Mouse (Mus musculus) neural tube, embryonic 15.5 days (tissue): Measurements from ENCODE around the gene Tspan9. TPM values are rescaled to one million over a fixed set of nuclear protein-coding genes. Genes with fewer than 3 reads are reported as not detected.

Source experiments
- ATAC-seq: fragments of 200-750 bp; cut with Nextera tagmentation; 2 replicates; pipeline ENCODE4 v1.8.0; 2017; ENCODE audit warnings: mild to moderate bottlenecking, moderate TSS enrichment, moderate library complexity; ENCODE audit not compliant: low FRiP score
- H3K27ac ChIP-seq: fragments of 300-500 bp; sonication (generic); replicated peaks from 2 replicates; pipeline ENCODE4 v1.5.1; 2015; ENCODE audit warnings: mild to moderate bottlenecking, inconsistent platforms
- H3K27me3 ChIP-seq: fragments of 300-500 bp; sonication (generic); replicated peaks from 2 replicates; pipeline ENCODE4 v1.6.1; 2015; ENCODE audit warnings: inconsistent platforms
- H3K36me3 ChIP-seq: fragments of 300-500 bp; sonication (generic); 2 replicates; pipeline ENCODE4 v1.6.1; 2015; ENCODE audit warnings: inconsistent platforms
- H3K4me1 ChIP-seq: fragments of 300-500 bp; sonication (generic); 2 replicates; pipeline ENCODE4 v1.6.1; 2015; ENCODE audit warnings: inconsistent platforms
- H3K4me2 ChIP-seq: fragments of 300-500 bp; sonication (generic); 2 replicates; pipeline ENCODE4 v1.6.1; 2015; ENCODE audit warnings: inconsistent platforms, mild to moderate bottlenecking, moderate library complexity
- H3K4me3 ChIP-seq: fragments of 300-500 bp; sonication (generic); replicated peaks from 2 replicates; pipeline ENCODE4 v1.5.1; 2015; ENCODE audit warnings: mild to moderate bottlenecking, inconsistent platforms
- H3K9ac ChIP-seq: fragments of 300-500 bp; sonication (generic); replicated peaks from 2 replicates; pipeline ENCODE4 v1.6.1; 2015; ENCODE audit warnings: mild to moderate bottlenecking, inconsistent platforms
- H3K9me3 ChIP-seq: fragments of 300-500 bp; sonication (generic); replicated peaks from 2 replicates; pipeline ENCODE4 v1.6.1; 2016; ENCODE audit warnings: inconsistent platforms
- WGBS: fragments of 180-500 bp; shearing (Covaris S2); methylation state at CpG from one replicate; pipeline ENCODE4 v1.1.7; 2015; ENCODE audit warnings: mixed read lengths; 5-methylcytosine and 5-hydroxymethylcytosine counted together
- polyA plus RNA-seq: library from polyadenylated mRNA; unstranded; fragments of >200 nt; fragmentation: Nextera tagmentation; extraction: Ambion mirVana; gene quantifications from 2 replicates; pipeline ENCODE4 v1.2.1, GENCODE M21; 2015

The Tspan9 gene
- polyA plus RNA-seq = 48.3 and 63.2 TPM in 2 replicates

DNA sequence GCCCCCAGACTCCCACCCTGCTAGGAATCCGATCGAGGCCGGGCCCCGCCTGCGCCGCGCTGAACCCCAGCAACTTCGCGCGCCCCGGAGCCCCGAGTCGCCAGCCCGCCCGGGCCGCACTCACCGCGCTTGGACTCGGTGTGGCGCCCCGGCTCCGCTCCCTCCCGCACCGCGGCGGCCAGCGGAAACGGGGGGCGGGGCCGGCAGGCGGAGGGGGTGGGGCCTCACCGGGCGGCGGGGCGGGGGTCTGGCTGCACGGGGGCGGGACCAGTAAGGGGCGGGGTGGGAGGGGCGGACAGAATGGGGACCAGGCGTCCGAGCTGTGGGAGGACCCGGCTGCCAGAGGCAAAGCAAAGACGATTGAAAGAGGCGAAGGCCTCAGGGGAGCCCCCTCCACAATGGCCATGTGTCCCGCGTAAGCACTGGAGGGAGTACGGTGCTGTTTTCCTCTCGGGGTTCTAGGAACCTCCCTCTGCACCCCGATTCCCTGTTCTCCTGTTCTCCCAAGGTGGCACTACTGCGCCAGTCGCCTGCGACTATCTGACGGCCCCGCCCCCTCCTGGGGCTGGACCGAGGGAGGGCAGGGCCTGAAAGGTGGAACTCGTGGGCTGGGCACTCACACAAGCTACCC is at the start of gene Tspan9:
TSS of gene Tspan9 (minus strand) at position 205 of the 631 bp plus-strand sequence.
- H3K9me3 ChIP-seq = no peaks in the 10 kb centered on the region
- no peaks in the 10 kb centered on the region for H3K36me3 ChIP-seq
- H3K4me3 ChIP-seq = peak within 1 kb of the TSS; percentile 59
- H3K27ac ChIP-seq = peak within 1 kb of the TSS; percentile 70
- under 1% methylated on average over 44 of the region's 56 CpGs for WGBS
- peak within 1 kb of the TSS; percentile 51 for H3K9ac ChIP-seq
- H3K4me2 ChIP-seq = peak within 1 kb of the TSS; percentile 91
- peaks cover 22% of the 10 kb centered on the region; the same call in 1 of the 2 replicates for H3K4me1 ChIP-seq
- ATAC-seq = peak; percentile 90
- H3K27me3 ChIP-seq = peaks cover 4% of the 10 kb centered on the region; the same call in 1 of the 2 replicates

DNA sequence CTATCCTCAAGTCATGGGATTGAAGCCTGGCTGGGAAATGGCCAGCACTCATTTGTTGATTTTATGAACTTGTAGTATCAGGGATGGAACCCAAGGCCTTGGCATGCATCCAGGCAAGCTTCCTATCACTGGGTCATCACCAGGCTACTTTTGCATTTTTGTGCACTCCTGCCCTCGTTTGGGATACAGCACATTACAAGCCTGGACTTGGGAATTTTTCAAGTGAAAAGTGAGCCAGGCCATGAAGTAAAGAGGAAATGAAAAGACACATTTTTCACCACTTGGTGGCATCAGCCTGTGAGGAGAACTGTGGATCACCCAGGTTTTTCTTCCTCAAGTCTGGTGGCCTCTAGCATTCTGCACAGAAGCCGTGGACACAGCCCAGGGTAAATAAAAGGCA is 40.1 kb upstream of the Tspan9 start:
- Histone ChIP-seq H3K27me3 (no peaks in the 10 kb centered on the region), H3K4me3 (no peak overlapping the region), H3K36me3 (no peaks in the 10 kb centered on the region), H3K27ac (no peak overlapping the region), H3K9ac (no peak overlapping the region), H3K4me2 (no peak overlapping the region), H3K9me3 (no peaks in the 10 kb centered on the region), H3K4me1 (no peaks in the 10 kb centered on the region)
- 68% methylated on average over 2 of the region's 2 CpGs for WGBS
- ATAC-seq = no peak

DNA sequence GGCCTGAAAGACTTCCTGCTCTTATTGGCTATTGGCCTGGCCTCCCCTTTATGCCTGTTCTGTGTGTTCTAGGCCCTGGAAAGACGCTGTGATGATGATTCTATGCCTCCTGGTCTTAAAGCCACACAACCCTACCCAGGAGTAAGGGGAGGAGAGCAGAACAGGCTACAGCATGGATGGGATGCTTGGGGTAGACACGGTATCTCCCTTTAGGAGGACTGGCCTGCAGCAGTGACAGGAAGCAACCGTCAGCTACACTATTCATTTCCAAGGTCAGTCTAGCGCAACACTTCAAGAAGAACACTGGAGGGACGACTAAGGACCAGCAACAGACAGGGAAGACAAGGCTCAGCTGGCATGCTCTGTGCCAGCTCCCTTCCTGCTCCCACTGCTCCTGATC is 37.8 kb upstream of the Tspan9 start:
- Histone ChIP-seq H3K9ac (no peak overlapping the region), H3K4me1 (no peaks in the 10 kb centered on the region), H3K9me3 (no peaks in the 10 kb centered on the region), H3K36me3 (no peaks in the 10 kb centered on the region), H3K4me3 (no peak overlapping the region), H3K4me2 (no peak overlapping the region), H3K27me3 (no peaks in the 10 kb centered on the region), H3K27ac (no peak overlapping the region)
- 71% methylated on average over 5 of the region's 5 CpGs for WGBS
- ATAC-seq = no peak

DNA sequence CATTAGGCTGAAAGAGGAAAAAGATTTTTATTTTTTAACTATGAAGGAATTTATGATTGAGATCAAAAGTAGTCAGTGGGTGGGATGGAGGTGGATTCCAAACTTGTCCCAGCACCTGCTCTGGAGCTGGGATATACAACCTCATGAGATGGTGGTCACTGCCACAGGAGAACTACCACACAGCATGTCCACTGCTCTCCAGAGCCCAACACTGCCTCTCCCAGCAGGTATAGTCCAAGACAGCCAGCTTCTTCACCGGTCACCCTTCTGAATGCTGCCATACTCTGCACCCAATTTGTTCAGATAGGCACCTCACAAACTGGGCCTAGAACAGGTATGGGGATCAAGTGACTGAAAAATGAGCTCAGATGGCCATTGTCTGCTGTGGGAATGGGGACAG is 36.3 kb upstream of the Tspan9 start:
- 97% methylated on average over 1 of the region's 1 CpGs for WGBS
- no peak overlapping the region for H3K27ac ChIP-seq
- no peaks in the 10 kb centered on the region for H3K27me3 ChIP-seq
- no peaks in the 10 kb centered on the region for H3K36me3 ChIP-seq
- no peak overlapping the region for H3K4me2 ChIP-seq
- no peaks in the 10 kb centered on the region for H3K9me3 ChIP-seq
- no peak for ATAC-seq
- no peak overlapping the region for H3K9ac ChIP-seq
- no peak overlapping the region for H3K4me3 ChIP-seq
- no peaks in the 10 kb centered on the region for H3K4me1 ChIP-seq

DNA sequence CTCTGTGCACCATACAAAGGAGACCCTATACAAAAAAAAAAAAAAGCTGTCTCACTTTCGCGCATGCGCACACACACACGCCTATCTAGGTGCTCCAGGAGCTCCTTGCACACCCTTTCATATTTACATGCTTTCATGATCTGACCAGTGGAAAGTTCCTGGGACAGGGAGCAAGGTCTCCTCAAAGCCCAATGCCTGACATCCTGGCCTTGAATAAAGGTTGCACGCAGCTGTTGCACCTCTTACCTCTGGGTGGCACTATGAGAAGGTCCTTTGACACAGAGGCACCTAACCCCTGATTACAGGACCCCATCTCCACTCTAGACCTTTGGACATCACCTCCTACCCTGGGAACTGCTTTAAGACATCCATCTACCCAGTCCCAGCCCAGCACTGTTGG is 35.9 kb upstream of the Tspan9 start:
- Histone ChIP-seq H3K27me3 (no peaks in the 10 kb centered on the region), H3K4me3 (no peak overlapping the region), H3K9me3 (no peaks in the 10 kb centered on the region), H3K4me1 (no peaks in the 10 kb centered on the region), H3K9ac (no peak overlapping the region), H3K27ac (no peak overlapping the region), H3K36me3 (no peaks in the 10 kb centered on the region), H3K4me2 (no peak overlapping the region)
- ATAC-seq = no peak
- whole genome bisulfite sequencing = 73% methylated on average over 5 of the region's 5 CpGs

DNA sequence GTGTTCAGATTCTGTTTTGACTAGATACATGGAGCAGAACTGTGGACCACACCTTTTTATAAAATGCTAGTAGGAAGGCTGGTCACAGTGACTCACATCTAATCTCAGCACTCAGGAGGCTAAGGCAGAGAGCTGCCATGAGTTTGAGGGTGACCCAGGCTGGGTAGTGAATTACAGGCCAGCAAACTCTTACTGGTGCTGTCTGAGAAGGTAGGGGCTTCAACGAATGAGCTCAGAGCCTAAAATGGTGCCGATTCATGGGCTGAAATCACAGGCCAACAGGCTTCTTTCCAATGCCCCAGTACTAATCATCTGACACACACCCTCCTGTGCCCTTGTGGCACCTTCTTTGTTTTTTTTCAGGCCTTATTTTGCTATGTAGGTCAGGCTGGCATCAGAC is 35.3 kb upstream of the Tspan9 start:
- no peaks in the 10 kb centered on the region for H3K27me3 ChIP-seq
- no peak overlapping the region for H3K4me2 ChIP-seq
- ATAC-seq = no peak
- H3K9me3 ChIP-seq = no peaks in the 10 kb centered on the region
- no peaks in the 10 kb centered on the region for H3K36me3 ChIP-seq
- no peak overlapping the region for H3K27ac ChIP-seq
- 91% methylated on average over 2 of the region's 2 CpGs for WGBS
- H3K9ac ChIP-seq = no peak overlapping the region
- no peak overlapping the region for H3K4me3 ChIP-seq
- no peaks in the 10 kb centered on the region for H3K4me1 ChIP-seq

DNA sequence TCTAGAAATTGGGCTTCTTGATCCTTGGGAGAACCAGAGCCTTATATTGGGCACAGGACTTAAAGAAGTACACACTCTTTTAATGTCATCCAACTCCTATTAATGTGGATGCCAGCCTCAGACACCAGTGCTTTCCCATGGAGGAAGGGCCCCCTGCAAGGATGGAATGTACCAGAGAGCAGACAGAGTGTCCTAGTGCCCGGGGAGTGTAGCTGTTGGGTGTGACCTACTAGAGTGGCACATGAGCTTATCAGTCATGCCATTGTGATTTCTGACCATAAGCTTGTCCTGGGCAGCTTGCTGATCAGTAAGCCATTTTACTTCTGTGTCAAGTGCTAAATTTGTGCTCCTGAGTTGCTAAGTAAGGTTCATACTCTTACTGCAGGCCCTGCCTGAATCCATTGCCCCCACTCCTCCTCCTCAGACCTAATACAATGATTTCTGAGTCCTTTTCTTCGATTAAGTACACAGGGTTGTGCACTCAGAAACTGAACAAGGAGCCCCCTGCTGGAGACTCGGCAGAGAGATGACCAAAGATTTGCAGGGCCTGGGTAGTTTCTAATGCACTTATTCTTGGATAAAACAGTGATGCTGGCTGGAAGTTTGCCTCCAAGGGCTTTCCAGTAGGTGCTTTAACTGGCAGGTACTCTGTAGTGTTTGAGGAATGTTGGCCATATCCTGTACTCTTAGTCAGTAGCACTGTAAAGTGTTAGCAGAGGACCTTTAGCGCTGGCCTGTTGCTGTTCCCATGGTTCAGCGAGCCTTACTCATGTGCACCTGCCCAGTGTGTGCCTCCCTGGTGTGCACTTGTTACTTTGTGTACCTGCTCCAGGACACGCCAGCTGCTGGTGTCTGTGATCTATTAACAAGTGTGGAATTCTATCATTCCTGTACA is 25.6 kb upstream of the Tspan9 start:
- no peak overlapping the region for H3K9ac ChIP-seq
- no peak for ATAC-seq
- no peak overlapping the region for H3K4me2 ChIP-seq
- no peaks in the 10 kb centered on the region for H3K4me1 ChIP-seq
- no peak overlapping the region for H3K4me3 ChIP-seq
- no peaks in the 10 kb centered on the region for H3K27me3 ChIP-seq
- H3K9me3 ChIP-seq = no peaks in the 10 kb centered on the region
- no peak overlapping the region for H3K27ac ChIP-seq
- 61% methylated on average over 6 of the region's 6 CpGs for WGBS
- no peaks in the 10 kb centered on the region for H3K36me3 ChIP-seq

DNA sequence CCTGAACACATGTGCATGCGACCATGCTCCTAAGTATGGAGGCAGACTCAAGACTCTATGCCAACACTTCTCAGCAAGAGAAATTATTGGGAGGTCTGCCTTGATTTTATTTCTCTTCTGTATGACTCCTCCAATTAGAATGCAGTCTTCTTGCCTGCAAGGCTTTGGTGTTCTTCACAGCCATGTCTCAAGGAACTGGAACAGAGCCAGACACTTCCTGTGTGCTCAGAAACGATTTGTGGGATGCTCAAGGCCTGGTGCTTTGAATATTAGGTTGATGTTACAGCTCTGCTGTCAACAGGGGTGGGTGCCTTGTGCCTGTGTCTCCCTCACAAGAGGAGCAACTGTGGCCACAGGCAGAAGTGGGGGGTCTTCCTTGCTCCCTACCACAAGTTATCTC is 22.2 kb upstream of the Tspan9 start:
- 67% methylated on average over 2 of the region's 2 CpGs for WGBS
- Histone ChIP-seq H3K27ac (no peak overlapping the region), H3K36me3 (no peaks in the 10 kb centered on the region), H3K4me2 (no peak overlapping the region), H3K9ac (no peak overlapping the region), H3K27me3 (no peaks in the 10 kb centered on the region), H3K4me1 (no peaks in the 10 kb centered on the region), H3K4me3 (no peak overlapping the region), H3K9me3 (no peaks in the 10 kb centered on the region)
- ATAC-seq = no peak

DNA sequence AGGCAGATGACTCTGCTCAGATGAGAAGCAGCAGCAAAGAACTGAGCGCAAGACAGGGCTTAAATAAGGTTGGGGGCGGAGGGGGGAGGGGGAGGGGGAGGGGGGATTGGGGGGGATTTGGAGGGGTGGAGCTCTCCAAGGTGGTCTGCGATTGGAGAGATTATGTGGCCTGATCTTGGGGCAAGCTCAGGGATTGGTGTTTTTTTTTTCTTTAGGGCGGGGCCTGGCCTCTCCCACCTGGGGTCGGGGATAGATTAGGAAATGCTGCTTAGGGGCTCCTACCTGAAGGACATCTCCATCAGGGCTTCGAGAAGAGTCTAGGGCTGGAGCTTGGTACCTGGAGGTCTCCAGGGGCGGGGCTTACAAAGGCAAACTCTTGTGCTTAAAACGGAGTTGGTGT is 21.2 kb upstream of the Tspan9 start:
- Histone ChIP-seq H3K4me2 (no peak overlapping the region), H3K36me3 (no peaks in the 10 kb centered on the region), H3K27ac (no peak overlapping the region), H3K9ac (no peak overlapping the region), H3K9me3 (no peaks in the 10 kb centered on the region), H3K27me3 (no peaks in the 10 kb centered on the region), H3K4me1 (no peaks in the 10 kb centered on the region), H3K4me3 (no peak overlapping the region)
- WGBS = 87% methylated on average over 7 of the region's 8 CpGs
- ATAC-seq = no peak

DNA sequence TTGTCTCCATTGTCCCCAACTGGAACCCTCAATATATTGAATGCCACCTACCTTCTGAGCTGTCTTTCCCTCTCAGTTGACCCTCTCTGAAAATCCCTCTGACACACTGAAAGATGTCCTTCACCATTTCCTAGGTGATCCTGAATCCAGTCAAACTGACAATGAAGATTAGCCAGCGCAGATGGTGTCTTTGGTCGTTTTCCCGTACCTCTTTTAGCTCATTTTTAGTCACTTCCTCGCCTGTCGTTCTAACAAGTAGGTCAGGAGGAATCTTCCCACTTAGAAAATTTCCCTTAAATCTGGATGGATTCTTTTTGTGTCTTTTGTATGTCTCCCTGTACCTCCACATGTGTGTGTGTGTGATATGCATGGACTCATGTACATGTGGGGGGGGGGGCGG is 15.7 kb upstream of the Tspan9 start:
- Histone ChIP-seq H3K9me3 (no peaks in the 10 kb centered on the region), H3K4me2 (no peak overlapping the region), H3K9ac (no peak overlapping the region), H3K4me1 (peaks cover 5% of the 10 kb centered on the region; the same call in 1 of the 2 replicates), H3K36me3 (no peaks in the 10 kb centered on the region), H3K4me3 (no peak overlapping the region), H3K27ac (no peak overlapping the region), H3K27me3 (no peaks in the 10 kb centered on the region)
- ATAC-seq = no peak
- WGBS = 90% methylated on average over 6 of the region's 6 CpGs

DNA sequence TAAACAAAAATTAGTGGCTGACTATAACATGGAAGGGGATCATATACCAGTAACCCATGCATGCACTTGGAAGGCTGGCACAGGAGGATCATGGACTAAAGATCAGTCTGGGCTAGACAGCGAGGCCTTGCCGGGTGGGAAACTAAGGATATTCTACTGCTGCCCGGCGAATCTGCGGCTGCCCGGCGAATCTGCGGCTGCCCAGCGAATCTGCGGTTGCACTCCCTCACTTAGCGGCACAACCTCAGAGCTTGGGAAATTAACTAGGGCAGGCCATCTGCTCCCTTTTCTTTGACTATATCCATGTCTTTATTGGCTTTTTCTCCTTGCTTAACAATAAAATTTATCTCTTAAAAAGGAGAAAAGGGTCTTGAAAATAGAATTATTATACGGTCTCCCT is 14.6 kb upstream of the Tspan9 start:
- no peak; the same call in 1 of the 2 replicates for ATAC-seq
- Histone ChIP-seq H3K27ac (no peak overlapping the region), H3K4me1 (peaks cover 5% of the 10 kb centered on the region; the same call in 1 of the 2 replicates), H3K4me3 (no peak overlapping the region), H3K27me3 (no peaks in the 10 kb centered on the region), H3K4me2 (peak overlapping the region; percentile 15), H3K9me3 (no peaks in the 10 kb centered on the region), H3K36me3 (no peaks in the 10 kb centered on the region), H3K9ac (no peak overlapping the region)
- 54% methylated on average over 12 of the region's 12 CpGs for WGBS

DNA sequence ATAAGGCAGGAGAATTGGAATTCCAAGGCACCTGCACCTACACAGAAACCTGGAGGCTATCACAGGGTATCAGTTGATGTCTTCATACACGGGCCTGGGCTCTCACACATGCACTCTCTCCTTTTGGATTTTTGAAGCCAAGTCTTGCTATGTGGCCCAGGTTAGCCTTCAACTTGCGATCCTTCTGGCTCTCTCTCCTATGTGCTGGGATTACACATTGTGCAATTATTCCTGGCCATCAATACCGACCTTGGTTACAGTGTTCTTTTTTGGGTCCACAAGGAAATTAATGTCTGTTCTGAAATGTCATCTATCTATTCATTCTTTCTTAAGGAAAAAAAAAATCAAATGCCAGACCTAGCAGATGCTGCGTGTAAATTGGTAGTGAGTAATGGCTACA is 13.1 kb upstream of the Tspan9 start:
- Histone ChIP-seq H3K4me1 (peaks cover 5% of the 10 kb centered on the region; the same call in 1 of the 2 replicates), H3K4me3 (no peak overlapping the region), H3K9ac (no peak overlapping the region), H3K36me3 (no peaks in the 10 kb centered on the region), H3K27me3 (no peaks in the 10 kb centered on the region), H3K4me2 (no peak overlapping the region), H3K9me3 (no peaks in the 10 kb centered on the region), H3K27ac (no peak overlapping the region)
- WGBS = 85% methylated on average over 4 of the region's 4 CpGs
- no peak for ATAC-seq
